Mouse (Mus musculus) bone marrow macrophage, adult 2 months (primary cell): ENCODE data around the gene Phf5a. TPM values are rescaled to one million over a fixed set of nuclear protein-coding genes. Genes with fewer than 3 reads are reported as not detected.

ENCODE experiments used
- H3K27ac ChIP-seq: 2 replicates; pipeline ENCODE4 v1.5.1; 2012; ENCODE audit warnings: low read depth, low read length; ENCODE audit not compliant: insufficient read depth
- H3K4me1 ChIP-seq: 2 replicates; pipeline ENCODE4 v1.6.1; 2012; ENCODE audit warnings: low read length; ENCODE audit not compliant: control insufficient read depth, insufficient read depth
- H3K4me3 ChIP-seq: 2 replicates; pipeline ENCODE4 v1.5.1; 2012; ENCODE audit warnings: mild to moderate bottlenecking, low read length, moderate library complexity; ENCODE audit not compliant: insufficient read depth
- CTCF ChIP-seq: IDR thresholded peaks from 2 replicates; pipeline ENCODE4 v1.5.1; 2012; ENCODE audit warnings: low read depth, mild to moderate bottlenecking, low read length, moderate library complexity
- POLR2A ChIP-seq: IDR thresholded peaks from 2 replicates; pipeline ENCODE4 v1.6.1; 2012; ENCODE audit warnings: mild to moderate bottlenecking, low read depth, low read length, borderline replicate concordance
- polyA plus RNA-seq: library from polyadenylated mRNA; stranded (reverse); fragments of >200 nt; gene quantifications from 2 replicates; pipeline ENCODE4 v1.2.4, GENCODE M21; 2012; ENCODE audit not compliant: missing spikeins, insufficient read depth, insufficient read length

Phf5a gene
- polyA plus RNA-seq, 1 experiment: 45.5 TPM

DNA sequence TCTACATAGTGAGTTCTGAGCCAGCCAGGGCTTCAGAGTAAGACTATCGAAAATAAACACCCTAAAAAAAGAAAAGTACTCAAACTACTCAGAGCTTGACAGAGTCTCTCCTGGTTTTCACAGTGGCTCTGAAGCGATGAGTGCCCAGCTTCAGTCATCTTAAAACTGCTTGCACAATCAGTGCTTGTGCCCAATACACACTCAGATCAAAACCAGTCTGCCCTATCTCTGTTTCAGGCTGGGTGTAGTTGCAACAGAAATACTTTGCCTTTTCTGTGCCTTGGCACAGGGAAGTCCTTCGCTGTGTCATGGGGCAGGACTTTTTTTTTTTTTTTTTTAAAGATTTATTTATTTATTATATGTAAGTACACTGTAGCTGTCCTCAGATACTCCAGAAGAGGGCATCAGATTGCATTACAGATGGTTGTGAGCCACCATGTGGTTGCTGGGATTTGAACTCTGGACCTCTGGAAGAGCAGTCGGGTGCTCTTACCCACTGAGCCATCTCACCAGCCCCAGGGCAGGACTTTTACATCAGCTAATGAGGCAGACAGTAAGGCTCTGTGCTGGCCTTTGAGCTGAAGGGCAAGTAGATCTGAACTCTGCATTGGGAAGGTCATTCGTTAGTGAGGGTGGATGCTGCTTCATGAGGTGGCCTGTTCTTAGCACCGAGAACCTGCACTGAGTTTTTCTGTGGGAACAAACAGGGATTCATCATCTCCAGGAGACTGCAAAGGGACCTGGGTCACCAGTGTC, 15.3 kb upstream of the Phf5a start:
- TF ChIP-seq POLR2A: no peak
- no peak for TF ChIP-seq CTCF
- H3K27ac ChIP-seq: peak overlapping the region; percentile 25; the same call in 1 of the 2 replicates

DNA sequence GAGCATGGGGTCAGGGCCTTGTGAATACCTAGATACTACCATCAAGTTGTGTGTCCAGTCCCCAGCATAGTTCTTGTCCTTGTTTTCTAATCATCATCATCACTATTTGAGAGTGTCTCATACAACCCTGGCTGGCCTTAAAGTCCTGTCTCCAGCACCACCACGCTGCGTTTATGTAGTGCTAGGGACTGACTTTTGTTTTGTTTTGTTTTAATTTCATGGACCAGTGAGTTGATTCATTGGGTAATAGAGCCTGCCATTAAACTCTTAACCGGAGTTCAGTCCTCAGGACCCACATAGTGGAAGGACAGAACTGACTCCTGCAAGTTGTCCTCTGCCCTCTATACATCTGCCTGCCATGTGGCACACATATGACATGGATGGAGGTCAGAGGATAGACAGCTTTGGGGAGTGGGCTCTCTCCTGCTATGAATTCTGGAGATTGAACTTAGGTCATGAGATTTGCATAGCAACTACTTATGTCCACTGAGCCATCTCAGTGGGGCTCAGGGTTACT, 13.8 kb upstream of the Phf5a start:
- peaks cover 14% of the 10 kb centered on the region for H3K4me1 ChIP-seq
- H3K27ac ChIP-seq: no peak overlapping the region
- H3K4me3 ChIP-seq: no peak overlapping the region
- TF ChIP-seq CTCF (no peak), POLR2A (no peak)

More for the DNA sequence above, 15.3 kb upstream of the Phf5a start:
- Histone ChIP-seq H3K4me3 (no peak overlapping the region), H3K4me1 (peaks cover 20% of the 10 kb centered on the region)

DNA sequence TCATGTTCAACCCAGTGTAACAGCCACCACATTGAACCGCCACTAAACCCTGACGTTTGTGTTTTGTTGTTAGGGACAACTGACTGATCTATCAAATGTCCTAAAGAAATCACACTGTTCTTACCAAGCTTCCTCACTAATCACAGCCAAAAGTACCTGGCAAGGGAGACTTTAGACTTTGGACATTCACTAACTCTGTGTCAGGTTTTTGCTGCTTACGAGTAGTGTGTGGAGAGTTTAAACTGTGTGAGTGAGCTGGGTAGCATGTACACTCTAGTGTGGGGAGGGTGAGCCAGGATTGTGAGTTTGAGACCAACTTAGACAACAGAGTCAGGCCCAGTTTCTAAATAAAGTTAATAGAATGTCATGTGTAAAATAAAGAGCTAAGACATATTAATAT, 10.6 kb upstream of the Phf5a start:
- TF ChIP-seq POLR2A: no peak
- no peak for TF ChIP-seq CTCF
- Histone ChIP-seq H3K27ac (no peak overlapping the region), H3K4me1 (peaks cover 22% of the 10 kb centered on the region), H3K4me3 (no peak overlapping the region)

DNA sequence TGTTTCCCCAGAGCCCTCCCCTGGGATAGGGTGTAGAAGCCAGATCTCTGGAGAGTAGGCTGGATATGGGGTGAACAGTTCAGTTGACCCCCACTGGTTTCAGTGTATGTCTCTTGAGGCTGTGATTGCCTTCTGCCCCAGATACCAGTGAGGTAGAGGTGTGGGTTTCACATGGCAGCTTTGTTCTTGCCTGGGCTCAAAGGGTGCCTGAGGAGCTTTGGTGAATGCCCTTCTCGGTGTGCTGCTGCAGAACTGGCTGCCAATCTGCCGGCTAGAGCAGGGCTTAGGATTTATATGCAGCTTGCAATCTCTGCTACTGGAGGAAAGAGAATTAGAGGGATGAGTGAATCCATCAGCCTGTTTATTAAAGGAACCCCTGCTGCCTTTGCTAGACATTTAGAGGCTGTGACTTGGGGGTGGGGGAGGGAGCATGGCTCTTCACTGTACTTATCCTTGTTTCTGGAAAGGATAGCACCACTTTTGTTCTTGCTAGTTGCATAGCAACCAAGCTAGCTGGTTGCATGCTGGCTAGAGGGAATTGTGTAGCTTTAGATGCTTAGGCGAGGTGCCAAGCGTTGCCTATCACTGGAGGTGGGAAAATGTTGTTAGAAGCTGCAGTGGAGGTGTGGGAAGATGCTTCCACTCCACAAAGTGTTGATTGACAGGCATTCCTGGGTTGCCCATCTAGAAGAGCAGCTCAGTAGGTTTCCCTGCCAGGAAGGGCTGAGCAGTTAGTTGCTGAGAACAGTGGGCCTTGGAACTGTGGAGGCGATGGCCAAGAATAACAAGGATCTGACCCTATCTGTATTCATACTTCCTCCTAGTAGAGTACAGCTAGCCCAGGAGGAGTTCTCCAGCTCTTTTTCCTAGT, 8.1 kb upstream of the Phf5a start:
- H3K4me3 ChIP-seq: no peak overlapping the region
- TF ChIP-seq POLR2A (no peak), CTCF (no peak)
- H3K4me1 ChIP-seq: peaks cover 20% of the 10 kb centered on the region
- H3K27ac ChIP-seq: no peak overlapping the region

DNA sequence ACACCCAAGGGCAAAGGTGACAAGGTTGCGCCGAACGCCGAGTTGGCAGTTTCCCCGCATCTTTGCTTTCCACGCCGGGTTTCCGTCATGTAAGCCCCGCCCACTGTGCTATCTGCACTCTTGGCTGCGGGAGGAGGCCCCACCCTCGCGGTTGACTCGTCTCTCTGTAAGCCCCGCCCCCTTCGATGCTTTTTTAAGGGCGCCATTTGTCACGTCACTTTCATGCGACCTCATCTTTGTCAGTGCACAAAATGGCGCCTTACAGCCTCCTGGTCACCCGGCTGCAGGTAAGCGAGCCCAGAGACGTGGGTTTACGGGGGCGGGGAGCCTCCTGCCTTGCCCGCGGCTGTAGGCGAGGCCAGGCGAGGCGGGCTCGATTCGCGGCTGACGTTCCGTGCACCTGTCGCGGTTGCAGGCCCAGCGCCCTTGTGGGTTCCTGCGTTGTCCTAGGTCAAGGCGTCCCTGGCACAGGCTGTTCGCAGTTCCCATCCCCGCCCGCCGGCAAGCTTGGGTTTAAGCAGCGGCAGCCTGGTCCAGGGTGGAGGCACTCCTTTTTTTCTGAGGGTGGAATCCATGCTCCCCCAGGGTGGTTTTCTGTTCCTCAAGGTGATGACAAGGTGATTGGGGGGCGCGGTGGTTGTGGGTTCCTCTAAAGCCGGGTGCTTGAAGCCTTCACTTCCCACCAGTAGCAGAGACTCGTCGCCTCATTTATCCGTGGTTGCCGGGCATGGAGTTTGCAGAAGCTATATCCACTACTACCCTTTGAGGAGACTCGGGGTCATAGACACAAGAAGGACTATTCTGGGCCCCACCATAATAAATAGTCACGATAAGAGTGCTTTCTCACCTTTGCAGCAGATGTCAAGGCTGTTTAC, 788 bp upstream of the Phf5a start, which contains the start of gene Aco2:
Aco2 (plus strand) TSS at position 48 of the 875 bp plus-strand sequence.
- peak within 1 kb of the TSS; percentile 99 for H3K4me3 ChIP-seq
- H3K27ac ChIP-seq: peak within 1 kb of the TSS; percentile 97
- no peak for TF ChIP-seq POLR2A
- no peak for TF ChIP-seq CTCF
- peaks cover 13% of the 10 kb centered on the region for H3K4me1 ChIP-seq

DNA sequence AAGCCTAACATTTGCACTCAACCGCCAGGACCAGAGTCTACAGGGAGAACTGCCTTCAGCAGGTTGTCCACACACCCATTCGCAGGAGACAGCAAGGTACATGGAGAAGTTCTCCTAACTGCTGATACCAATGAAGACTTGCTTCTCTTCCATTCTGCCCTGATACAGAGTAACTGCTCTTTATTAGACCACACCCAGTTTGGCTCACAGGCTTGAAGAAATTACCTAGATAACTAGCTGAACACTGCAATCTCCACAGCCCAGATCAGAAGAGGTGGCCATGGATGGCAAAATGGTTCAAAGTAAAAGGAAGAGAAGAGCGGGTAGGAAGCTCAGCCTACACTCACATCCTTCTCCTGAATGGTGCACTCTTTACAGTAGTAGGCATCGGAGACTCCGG, 1.7 kb downstream of the Phf5a start:
- H3K4me1 ChIP-seq: no peaks in the 10 kb centered on the region; the same call in 1 of the 2 replicates

DNA sequence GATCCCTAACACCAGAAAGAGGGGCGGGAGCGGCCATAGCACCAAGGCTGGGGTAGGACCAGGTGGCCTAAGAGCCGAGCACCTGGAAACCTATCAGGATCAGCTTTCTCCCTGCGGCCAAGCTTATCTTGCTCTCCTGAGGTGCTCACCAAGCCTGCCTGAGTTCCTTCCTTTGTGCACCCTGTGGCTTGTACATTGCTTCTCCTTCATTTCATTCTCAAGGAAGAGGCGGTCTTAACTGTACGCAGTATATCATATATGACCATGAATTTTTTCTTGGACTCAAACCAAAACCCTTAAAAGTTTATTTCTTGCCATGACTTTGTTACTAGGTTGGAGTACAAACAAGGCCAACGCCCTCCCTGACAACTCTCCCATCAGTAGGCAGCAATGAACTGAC, 7.5 kb downstream of the Phf5a start:
- Histone ChIP-seq H3K4me1 (peaks cover 20% of the 10 kb centered on the region), H3K4me3 (no peak overlapping the region), H3K27ac (no peak overlapping the region)
- TF ChIP-seq CTCF: no peak
- no peak for TF ChIP-seq POLR2A

More for the DNA sequence above, 1.7 kb downstream of the Phf5a start:
- Histone ChIP-seq H3K4me3 (no peak overlapping the region), H3K27ac (no peak overlapping the region)
- TF ChIP-seq POLR2A: no peak
- no peak for TF ChIP-seq CTCF

DNA sequence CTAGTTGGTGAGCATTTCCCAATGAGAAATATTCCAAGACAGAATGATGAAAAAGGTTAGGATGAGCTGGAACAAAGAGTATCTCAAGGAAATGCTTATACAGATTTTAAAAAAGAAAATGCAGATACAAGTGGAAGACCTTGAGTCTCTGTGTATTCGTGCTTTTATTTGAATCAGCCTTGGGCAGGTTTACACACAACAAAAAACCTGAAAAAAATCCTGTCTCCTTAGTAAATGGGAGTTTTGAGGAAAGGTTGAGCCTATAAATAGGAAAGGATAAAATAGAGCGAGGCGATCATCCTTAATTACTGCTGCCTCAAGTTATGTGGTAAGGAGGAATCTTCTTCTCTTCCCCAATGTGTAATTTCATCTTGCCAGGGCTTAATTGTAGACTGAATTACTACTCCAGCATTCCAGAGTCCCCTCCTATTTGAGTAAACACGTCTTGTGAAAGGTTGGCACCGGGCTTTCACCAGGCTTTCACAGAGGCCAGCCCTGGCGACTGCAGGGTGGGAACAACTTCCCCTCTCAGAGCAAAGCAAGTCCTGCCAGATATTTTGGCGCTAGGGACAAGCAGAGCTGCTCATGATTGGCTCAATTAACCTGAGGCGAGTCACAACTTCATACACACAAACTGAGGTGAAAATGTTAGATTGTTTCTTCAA, 11.1 kb downstream of the Phf5a start:
- peak overlapping the region; percentile 75 for H3K27ac ChIP-seq
- peak overlapping the region; percentile 16 for H3K4me3 ChIP-seq
- no peak for TF ChIP-seq POLR2A
- no peak for TF ChIP-seq CTCF
- H3K4me1 ChIP-seq: peaks cover 20% of the 10 kb centered on the region
